13 mouse cellular contexts compared by ENCODE assay signal in the genomic region with DNA sequence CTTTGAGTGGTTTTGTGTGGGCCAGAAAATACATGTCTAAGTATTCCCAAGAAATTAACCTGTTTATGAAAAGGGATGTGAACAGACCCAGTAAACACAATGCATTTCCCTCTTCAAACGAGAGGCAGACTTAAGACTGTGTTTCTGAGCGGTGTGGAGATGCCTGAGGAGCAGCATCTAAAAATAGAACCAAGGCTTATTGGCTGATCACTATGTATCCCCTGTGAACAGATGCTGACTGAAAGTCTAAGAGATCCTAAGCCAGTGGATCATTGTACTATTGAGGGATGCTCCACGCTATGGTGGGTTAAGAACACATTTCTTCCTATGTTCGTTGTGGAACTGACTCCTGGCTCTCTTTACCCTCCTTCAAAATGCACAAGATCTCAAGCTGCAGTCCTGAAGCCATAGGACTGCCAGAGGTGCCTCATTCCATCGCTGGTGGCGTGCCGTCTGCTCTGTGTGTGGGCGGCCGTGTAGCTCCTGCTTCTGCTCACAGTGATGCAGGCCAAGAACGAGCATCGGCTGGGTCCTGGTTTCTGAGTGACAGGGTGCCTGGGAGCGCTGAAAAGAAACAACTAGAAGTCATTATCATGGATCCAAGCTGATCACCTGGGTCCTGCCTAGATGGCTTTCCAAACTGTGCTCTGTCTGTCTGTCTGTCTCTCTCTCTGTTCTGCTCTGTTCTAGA. TPM values are rescaled to one million over a fixed set of nuclear protein-coding genes. Genes with fewer than 3 reads are reported as not detected.
DNase-seq lines count a peak whose midpoint lies in the region; ATAC-seq and TF ChIP-seq lines count a peak whose summit lies in the region.
"Had no signal": no experiment of that assay in that cellular context is flagged by ENCODE, and none has a peak within 500 bp of the region (broad histone marks: within the 10 kb centered on the region; RNA-seq: fewer than 3 reads in every experiment).

No protein-coding gene starts in this region.

- H3K9me3 ChIP-seq in forebrain, embryonic 13.5 days (replicated peaks) = no peaks in the 10 kb centered on the region
- no peaks in the 10 kb centered on the region for H3K9me3 ChIP-seq in forebrain, embryonic 11.5 days (ENCODE audit: control insufficient read depth, low read length)
- no peaks in the 10 kb centered on the region for H3K9me3 ChIP-seq in liver, postnatal 0 days (ENCODE audit: low read length)
- H3K9me3 ChIP-seq: heart, embryonic 13.5 days; intestine, embryonic 15.5 days had no signal

- no peak overlapping the region for H3K4me3 ChIP-seq in forebrain, embryonic 13.5 days
- H3K4me3 ChIP-seq in forebrain, embryonic 11.5 days (ENCODE audit: low read depth, low read length) = no peak overlapping the region
- no peak overlapping the region for H3K4me3 ChIP-seq in liver, postnatal 0 days (ENCODE audit: low read depth, low read length)
- H3K4me3 ChIP-seq: heart, embryonic 13.5 days; intestine, embryonic 15.5 days had no signal

- no peak overlapping the region for H3K9ac ChIP-seq in forebrain, embryonic 13.5 days
- no peak overlapping the region for H3K9ac ChIP-seq in forebrain, embryonic 11.5 days (ENCODE audit: low read length)
- no peak overlapping the region for H3K9ac ChIP-seq in liver, postnatal 0 days (replicated peaks)
- H3K9ac ChIP-seq: heart, embryonic 13.5 days; intestine, embryonic 15.5 days had no signal

- H3K4me2 ChIP-seq in forebrain, embryonic 13.5 days = no peak overlapping the region
- no peak overlapping the region for H3K4me2 ChIP-seq in forebrain, embryonic 11.5 days (ENCODE audit: low read depth, low read length, severe bottlenecking)
- H3K4me2 ChIP-seq in liver, postnatal 0 days (ENCODE audit: low read depth, low read length) = no peak overlapping the region
- H3K4me2 ChIP-seq: heart, embryonic 13.5 days; intestine, embryonic 15.5 days had no signal

- TF ChIP-seq CTCF in liver, postnatal 0 days (IDR thresholded peaks at IDR 0.05; ENCODE audit: low read depth) = no peak

- peak overlapping the region; percentile 21; the same call in 1 of the 2 replicates for H3K27ac ChIP-seq in forebrain, embryonic 13.5 days
- no peak overlapping the region for H3K27ac ChIP-seq in forebrain, embryonic 11.5 days (ENCODE audit: low read depth, low read length)
- no peak overlapping the region for H3K27ac ChIP-seq in liver, postnatal 0 days (ENCODE audit: low read depth)
- H3K27ac ChIP-seq: heart, embryonic 13.5 days; intestine, embryonic 15.5 days had no signal

- H3K36me3 ChIP-seq in forebrain, embryonic 13.5 days (ENCODE audit: poor library complexity, severe bottlenecking) = no peaks in the 10 kb centered on the region
- no peaks in the 10 kb centered on the region for H3K36me3 ChIP-seq in forebrain, embryonic 11.5 days (ENCODE audit: control insufficient read depth, insufficient read depth, low read length)
- no peaks in the 10 kb centered on the region for H3K36me3 ChIP-seq in liver, postnatal 0 days (replicated peaks; ENCODE audit: insufficient read depth, low read length)
- H3K36me3 ChIP-seq: heart, embryonic 13.5 days; intestine, embryonic 15.5 days had no signal

- H3K27me3 ChIP-seq in forebrain, embryonic 13.5 days = no peaks in the 10 kb centered on the region
- no peaks in the 10 kb centered on the region for H3K27me3 ChIP-seq in forebrain, embryonic 11.5 days (ENCODE audit: control insufficient read depth, insufficient read depth, low read length)
- H3K27me3 ChIP-seq in liver, postnatal 0 days (ENCODE audit: insufficient read depth, low read length) = no peaks in the 10 kb centered on the region
- H3K27me3 ChIP-seq: heart, embryonic 13.5 days; intestine, embryonic 15.5 days had no signal

- peak; percentile 43; the same call in 1 of the 2 replicates for ATAC-seq in forebrain, embryonic 13.5 days
- ATAC-seq in forebrain, embryonic 11.5 days (replicated peaks; ENCODE audit: low FRiP score) = no peak
- no peak for ATAC-seq in liver, postnatal 0 days
- ATAC-seq: intestine, embryonic 15.5 days had no signal

- no peak for DNase-seq in forebrain, embryonic 11.5 days (ENCODE audit: low spot score)
- DNase-seq in right cerebral cortex, postnatal 36 days (ENCODE audit: low spot score in 2 of 2) = peak; percentile 8 to 13
- DNase-seq in right cerebral cortex, postnatal 4 days = no peak
- peak; percentile 44 to 52 for DNase-seq in layer of hippocampus, postnatal 14 days (ENCODE audit: low spot score in 2 of 2)
- DNase-seq in thymus, postnatal 36 days = no peak
- DNase-seq in urinary bladder, adult 2 months (ENCODE audit: low spot score) = no peak
- DNase-seq in liver, postnatal 0 days = no peak
- DNase-seq: cerebellum, adult 11 months; kidney, postnatal 4 days; lung, postnatal 10 days had no signal

- no peak for TF ChIP-seq EP300 in liver, postnatal 0 days (IDR thresholded peaks at IDR 0.05; ENCODE audit: low read depth)

- 53% methylated on average over 12 of the region's 12 CpGs for WGBS in forebrain, embryonic 13.5 days
- 73% methylated on average over 12 of the region's 12 CpGs for WGBS in forebrain, embryonic 11.5 days
- WGBS in liver, postnatal 0 days (ENCODE audit: insufficient replicate concordance) = 69% methylated on average over 12 of the region's 12 CpGs

- peaks cover 22% of the 10 kb centered on the region for H3K4me1 ChIP-seq in forebrain, embryonic 13.5 days
- H3K4me1 ChIP-seq in forebrain, embryonic 11.5 days (replicated peaks; ENCODE audit: control insufficient read depth, insufficient read depth, low read length) = peaks cover 5% of the 10 kb centered on the region; the same call in 1 of the 2 replicates
- H3K4me1 ChIP-seq in liver, postnatal 0 days (ENCODE audit: insufficient read depth) = no peaks in the 10 kb centered on the region

RNA-seq across cellular contexts. Expression of gene Map1b, which starts 34.5 kb away (rescaled TPM):
- polyA plus RNA-seq in forebrain, embryonic 13.5 days (2015; fragmentation: Nextera tagmentation; extraction: Ambion mirVana) = 1,694 and 1,735 TPM in 2 replicates
- 823 and 854 TPM in 2 replicates for polyA plus RNA-seq in forebrain, embryonic 11.5 days (2014; fragmentation: Nextera tagmentation; extraction: Ambion mirVana)
- total RNA-seq in layer of hippocampus, postnatal 14 days (2021) = 100 to 1,000 TPM; 795 to 818 TPM
- polyA plus RNA-seq in urinary bladder, adult 2 months (2012; rRNA removed) = 7.6 and 16.2 TPM in 2 replicates
- polyA plus RNA-seq in liver, postnatal 0 days (2015; fragmentation: Nextera tagmentation; extraction: Ambion mirVana) = 1.2 and 1.3 TPM in 2 replicates

Comparison
In these comparisons a context has a peak if more than half of its experiments do, and no peak if none do; other contexts are left out.
1. DNase-seq: peak in right cerebral cortex, postnatal 36 days (2 of 2) and layer of hippocampus, postnatal 14 days (2 of 2); none in forebrain, embryonic 11.5 days (single experiment), right cerebral cortex, postnatal 4 days (single experiment), thymus, postnatal 36 days (0 of 2), urinary bladder, adult 2 months (single experiment) and liver, postnatal 0 days (single experiment).
2. RNA of gene Map1b, which starts 34.5 kb away (polyA plus RNA-seq): 1,694 to 1,735 TPM in forebrain, embryonic 13.5 days and 823 to 854 TPM in forebrain, embryonic 11.5 days; 7.6 to 16.2 TPM in urinary bladder, adult 2 months and 1.2 to 1.3 TPM in liver, postnatal 0 days; every median in the first group is over 10 times any median in the second.